Mouse (Mus musculus) ovary, postnatal 14 days (tissue): Measurements from ENCODE around the gene Snrpa.
A peak's percentile ranks its signal among the peaks of the same experiment; 100 is the strongest.

ENCODE experiments used
- DNase-seq: peaks from one replicate; pipeline ENCODE4 v3.0.0; 2022; ENCODE audit warnings: low spot score

Snrpa gene

GRCm38 (mm10) chr7:27198779-27199178 is 2.7 kb upstream of the Snrpa start:
- DNase-seq: no peak

DNA sequence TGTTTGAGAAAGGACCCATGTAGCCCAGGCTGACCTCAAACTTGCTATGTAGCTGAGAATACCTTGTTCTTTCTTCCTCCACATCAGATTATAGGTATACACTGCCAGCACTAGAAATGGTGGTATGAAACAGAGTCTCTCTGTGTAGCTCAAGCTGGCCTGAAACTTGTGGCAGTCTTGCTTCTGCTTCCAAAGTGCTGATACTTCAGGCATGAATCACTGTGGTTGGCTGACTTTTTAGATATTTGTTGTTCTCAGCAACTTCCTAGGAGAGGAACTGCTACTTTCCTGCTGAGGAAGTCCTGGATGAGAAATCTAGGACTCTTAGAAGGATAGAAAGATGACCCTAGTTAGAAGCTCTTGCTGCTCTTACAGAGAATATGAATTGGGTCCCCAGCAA is 2.3 kb upstream of the Snrpa start:
- DNase-seq: no peak

DNA sequence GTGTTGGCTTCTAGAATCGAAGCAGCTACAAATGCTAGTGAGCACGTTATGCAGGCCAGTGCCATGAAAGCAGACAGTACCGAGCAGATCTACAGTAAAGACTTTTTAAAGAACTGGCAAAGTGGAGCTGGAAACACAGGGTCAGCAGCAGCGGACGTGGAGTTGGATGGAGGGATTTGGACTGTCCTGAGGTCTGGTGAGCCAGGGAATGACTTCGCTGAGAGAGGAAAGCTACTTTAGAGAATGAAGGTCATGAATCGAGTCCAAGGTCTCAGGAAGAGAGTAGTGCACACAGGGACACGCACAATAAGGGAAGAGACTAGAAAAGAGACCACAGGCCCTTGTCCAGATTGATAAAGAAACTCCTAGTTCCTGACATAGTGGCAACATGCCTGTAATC is 1.6 kb upstream of the Snrpa start:
- DNase-seq: no peak

DNA sequence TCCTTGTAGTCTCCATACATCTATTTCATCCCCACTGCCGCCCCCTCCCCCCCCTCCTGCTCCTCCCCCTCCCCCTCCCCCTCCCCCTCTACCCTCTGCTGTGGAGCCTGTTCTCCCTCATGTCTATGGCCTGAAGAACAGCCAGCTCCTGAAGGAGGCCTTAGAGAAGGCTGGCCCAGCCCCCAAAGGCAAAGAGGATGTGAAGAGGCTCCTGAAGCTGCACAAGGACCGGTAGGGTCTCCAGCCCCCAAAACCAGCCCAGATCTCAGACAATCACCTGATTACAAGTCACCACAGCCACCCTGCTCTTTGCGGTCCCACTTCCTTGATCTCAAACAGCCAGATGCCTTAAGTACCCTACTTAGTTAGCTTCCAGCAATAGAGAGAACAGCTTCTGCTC is 1.1 kb upstream of the Snrpa start:
- DNase-seq: no peak

- no peak for DNase-seq
These were observed 2.3 kb downstream of the Snrpa start for GRCm38 (mm10) chr7:27193731-27194130.

GRCm38 (mm10) chr7:27192434-27192833 is 3.6 kb downstream of the Snrpa start:
- DNase-seq: no peak

GRCm38 (mm10) chr7:27189271-27189931 is 6.7 kb downstream of the Snrpa start:
- no peak for DNase-seq

DNA sequence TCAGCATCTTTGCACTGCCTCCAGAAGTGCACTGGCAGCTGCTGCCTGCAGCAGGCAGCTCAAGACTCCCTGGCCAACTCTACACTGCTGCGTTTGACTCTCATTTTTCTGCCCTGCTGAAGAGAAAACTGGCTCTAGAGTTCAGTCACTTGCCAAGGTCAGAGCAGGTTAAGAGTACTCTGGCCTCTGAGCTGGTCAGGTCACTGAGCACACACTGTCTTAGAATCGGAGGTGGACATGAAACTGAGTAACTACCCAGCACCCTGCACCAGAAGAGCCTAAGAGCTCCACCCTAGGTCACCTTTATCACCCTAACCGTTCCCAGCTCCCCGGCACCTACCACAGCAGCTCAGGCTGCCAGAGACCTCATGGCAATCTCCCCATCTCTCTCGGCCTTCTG is 10.1 kb downstream of the Snrpa start:
- DNase-seq: no peak

- DNase-seq: no peak
These were observed 11.1 kb downstream of the Snrpa start for GRCm38 (mm10) chr7:27184964-27185363.

DNA sequence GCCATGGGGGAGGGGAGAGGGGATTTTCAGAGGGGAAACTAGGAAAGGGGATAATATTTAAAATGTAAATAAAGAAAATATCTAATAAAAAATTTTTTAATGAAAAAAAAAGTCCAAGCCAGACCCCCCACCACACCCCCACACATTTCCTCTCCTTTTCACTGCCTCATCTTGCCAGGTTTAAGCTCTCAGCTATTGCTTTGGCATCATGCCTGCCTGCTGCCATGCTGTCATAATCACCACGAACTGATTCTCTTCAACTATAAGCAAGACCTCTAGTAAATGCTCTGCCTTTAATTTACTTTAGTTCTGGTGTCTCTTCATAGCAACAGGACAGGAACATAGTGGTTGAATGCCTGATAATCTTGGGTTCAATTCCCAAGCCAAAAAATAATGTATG is 13.6 kb downstream of the Snrpa start:
- no peak for DNase-seq

DNA sequence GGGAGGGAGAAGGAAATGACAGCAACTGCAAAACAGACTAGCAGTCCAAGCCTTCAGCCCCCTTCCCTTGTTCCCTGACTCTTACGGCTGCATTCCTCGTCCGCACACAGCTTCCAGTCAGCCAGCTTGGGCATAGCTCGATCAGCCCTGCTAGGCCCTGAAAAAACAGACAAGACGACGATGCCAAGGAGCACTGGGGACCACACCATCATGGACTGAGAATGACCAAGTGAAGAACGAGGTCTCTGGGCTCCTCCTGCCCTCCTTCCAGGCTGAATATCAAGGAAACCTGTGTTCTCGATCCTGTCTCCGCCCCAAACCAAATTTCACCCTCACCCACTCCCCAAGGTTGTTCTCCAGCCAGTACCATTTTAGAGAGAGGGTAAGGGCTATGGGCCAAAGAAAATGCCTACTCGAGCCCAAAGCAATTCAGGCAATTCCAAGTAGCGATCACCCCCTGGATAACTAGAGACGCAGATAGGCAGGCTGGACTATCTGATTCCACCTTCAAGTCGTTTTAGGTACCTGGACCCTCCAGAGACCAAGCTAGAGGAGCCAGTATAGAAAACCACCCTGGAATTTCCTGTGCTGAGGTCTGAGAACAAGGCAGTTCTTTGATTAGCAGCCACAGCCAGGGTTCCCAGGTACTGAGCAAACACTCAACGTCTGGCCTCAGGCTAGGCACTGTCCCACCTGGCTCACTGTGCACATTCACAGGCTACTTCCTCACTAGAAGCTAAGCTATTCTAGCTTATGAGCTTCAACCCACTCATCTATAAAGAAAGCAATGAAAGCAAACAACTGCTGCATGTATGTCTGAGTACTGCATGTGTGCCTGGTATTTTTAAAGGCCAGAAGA is 15.0 kb downstream of the Snrpa start, which contains the start of the genes Gm21983 and Mia:
Gene Gm21983 (minus strand): TSS at position 250 of the 859 bp plus-strand sequence.
Gene Mia (minus strand): TSS at position 321 of the 859 bp plus-strand sequence.
- DNase-seq: no peak

GRCm38 (mm10) chr7:27180036-27180435 is 16.0 kb downstream of the Snrpa start:
- no peak for DNase-seq

DNA sequence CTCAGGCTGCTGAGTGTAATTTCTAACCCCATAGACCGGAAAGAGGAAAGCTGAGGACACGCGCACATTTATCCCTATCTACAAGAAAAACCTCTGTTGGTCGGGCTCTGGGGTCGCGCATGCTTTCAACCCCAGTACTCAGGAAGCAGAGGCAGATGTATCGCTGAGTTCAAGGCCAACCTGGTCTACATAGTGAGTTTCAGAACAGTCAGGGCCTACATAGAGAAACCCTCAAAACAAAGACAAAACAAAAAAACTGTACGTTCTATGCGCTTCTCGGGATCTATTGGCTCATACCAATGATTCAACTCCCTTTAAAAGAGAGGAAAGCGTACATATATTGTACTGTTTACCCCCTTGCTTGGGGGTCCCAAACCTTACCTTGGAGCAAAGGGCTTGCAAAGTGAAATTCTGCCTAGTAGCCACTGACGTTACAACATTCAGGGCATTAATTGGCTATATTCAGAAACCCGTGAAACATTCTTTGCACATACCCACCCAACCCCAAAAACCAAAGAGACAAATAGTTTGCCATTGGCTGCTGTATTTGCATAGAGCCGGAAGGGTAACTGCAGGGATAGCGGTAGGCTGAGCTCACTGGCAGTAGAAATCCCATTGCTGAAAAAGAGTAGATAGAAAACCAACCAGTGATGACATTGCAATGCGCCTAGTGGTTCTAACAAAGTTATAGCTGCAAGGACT is 16.7 kb downstream of the Snrpa start:
- no peak for DNase-seq

- DNase-seq: peak; percentile 96
These were observed 17.5 kb downstream of the Snrpa start, which contains the start of gene Rab4b for GRCm38 (mm10) chr7:27178324-27179216. TSS of gene Rab4b (minus strand) at chr7:27178896.

- no peak for DNase-seq
These were observed 18.1 kb downstream of the Snrpa start for GRCm38 (mm10) chr7:27177942-27178323.

DNA sequence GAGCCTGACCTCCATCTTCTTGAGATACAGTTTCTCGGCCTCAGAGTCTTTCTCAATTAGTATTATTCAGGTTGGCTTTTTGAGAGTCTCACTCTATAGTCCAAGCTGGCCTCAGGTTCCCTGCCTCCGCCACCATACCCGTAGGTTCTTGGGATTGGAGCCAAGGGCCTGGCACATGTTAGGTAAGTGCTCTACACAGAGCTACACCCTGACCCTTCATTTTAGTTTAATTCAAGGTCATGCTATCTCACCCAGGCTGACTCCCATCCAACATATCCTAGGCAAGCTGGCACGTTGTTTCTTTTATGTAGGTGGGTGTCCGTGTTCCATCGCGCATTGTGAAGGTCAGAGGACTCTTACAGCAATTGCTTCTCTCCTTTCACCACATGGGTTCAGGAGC is 21.2 kb downstream of the Snrpa start:
- no peak for DNase-seq

DNA sequence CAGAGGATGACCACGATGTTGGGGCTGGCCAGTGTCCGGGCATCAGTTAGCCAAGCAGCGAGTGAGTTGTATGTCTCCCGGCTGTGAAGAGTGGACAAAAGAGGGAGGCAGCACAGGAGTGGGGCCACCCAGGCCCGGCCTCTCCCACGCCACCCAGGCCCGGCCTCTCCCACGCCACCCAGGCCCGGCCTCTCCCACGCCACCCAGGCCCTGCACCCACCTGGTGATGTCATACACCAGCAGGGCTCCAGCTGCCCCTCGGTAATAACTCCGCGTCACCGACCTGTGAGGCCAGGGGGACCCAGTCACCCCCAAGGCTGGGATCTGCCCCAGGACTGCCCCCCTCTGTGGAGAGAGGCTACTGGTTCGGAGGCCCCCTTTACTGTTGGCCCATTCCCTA is 21.6 kb downstream of the Snrpa start:
- DNase-seq: no peak

DNA sequence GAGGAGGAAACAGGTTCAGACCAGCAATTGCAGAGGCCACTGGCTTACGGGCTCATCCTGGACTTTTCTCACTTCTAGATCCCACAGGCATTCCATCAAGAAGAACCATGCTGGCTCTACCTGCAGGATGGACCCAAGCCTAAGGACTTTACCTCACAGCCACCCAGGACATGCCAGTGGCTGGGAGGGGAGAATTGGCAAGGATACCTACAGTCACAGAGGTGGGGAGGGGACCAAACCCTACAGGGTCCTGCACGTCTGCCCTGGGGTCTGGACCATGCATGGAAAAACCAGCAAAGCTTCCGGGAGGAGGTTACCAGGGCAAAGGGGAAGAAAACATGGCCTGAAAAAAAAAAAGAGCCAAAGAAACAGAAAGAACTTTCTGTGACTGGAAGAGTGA is 25.1 kb downstream of the Snrpa start:
- DNase-seq: no peak

GRCm38 (mm10) chr7:27168371-27168770 is 27.7 kb downstream of the Snrpa start:
- DNase-seq: no peak

DNA sequence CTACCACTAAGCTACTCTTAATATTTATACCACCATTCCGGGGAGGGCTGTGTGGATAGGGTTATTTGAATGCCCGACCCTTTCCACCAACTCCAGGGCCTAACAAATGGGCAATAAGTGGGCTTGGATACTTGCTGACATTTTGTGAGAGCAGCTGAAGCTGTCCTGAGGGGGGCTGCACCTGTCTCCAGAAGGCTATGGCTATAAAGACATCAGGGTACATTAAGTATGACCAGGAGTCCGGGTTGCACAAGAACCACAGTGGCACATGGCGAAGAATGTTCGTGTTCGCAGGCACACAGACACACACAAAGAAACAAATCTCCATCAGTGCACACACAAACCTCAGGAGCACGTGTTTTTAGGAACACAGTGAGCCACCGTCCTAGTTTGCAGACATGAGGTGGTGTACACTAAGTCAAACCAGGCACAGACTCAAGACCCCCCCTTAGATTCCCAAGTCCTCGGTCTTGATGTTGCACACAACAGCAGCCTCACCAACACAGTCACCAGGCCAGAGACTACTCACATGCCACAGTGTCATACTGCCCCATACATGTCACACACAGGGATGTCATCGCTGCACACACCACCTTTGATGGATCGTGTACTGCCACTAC is 28.5 kb downstream of the Snrpa start:
- DNase-seq: no peak
